Mouse (Mus musculus): ENCODE measurements around the gene Ltbp1. TPM values are rescaled to one million over a fixed set of nuclear protein-coding genes. Genes with fewer than 3 reads are reported as not detected.

Gene Ltbp1
- polyA plus RNA-seq, 1 experiment from 2014 or later, result 14.2 TPM

- no peaks in the 10 kb centered on the region for H3K27me3 ChIP-seq (replicated peaks; ENCODE audit: control insufficient read depth, insufficient read depth, low read length)
- DNase-seq (ENCODE audit: low spot score) (no peak), ATAC-seq (replicated peaks; ENCODE audit: low FRiP score) (no peak)
- H3K4me3 ChIP-seq (ENCODE audit: low read depth, low read length), result no peak overlapping the region
- no peak overlapping the region for H3K4me2 ChIP-seq
- no peak overlapping the region for H3K9ac ChIP-seq (ENCODE audit: low read depth, low read length)
- no peak overlapping the region for H3K27ac ChIP-seq (ENCODE audit: low read depth, low read length)
- H3K9me3 ChIP-seq (ENCODE audit: control insufficient read depth, low read length), result no peaks in the 10 kb centered on the region
- no peaks in the 10 kb centered on the region for H3K36me3 ChIP-seq (ENCODE audit: control insufficient read depth, insufficient read depth, low read length)
- whole genome bisulfite sequencing, result 82% methylated on average over 3 of the region's 3 CpGs
- H3K4me1 ChIP-seq (replicated peaks; ENCODE audit: control insufficient read depth, insufficient read depth, low read length), result no peaks in the 10 kb centered on the region
These were observed 169.1 kb downstream of the Ltbp1 start for GRCm38 (mm10) chr17:75174501-75174900.

GRCm38 (mm10) chr17:75177920-75178867 is 172.8 kb downstream of the Ltbp1 start:
- no peaks in the 10 kb centered on the region for H3K36me3 ChIP-seq (ENCODE audit: control insufficient read depth, insufficient read depth, low read length)
- H3K4me1 ChIP-seq (replicated peaks; ENCODE audit: control insufficient read depth, insufficient read depth, low read length), result no peaks in the 10 kb centered on the region
- H3K4me2 ChIP-seq, result no peak overlapping the region
- no peak overlapping the region for H3K9ac ChIP-seq (ENCODE audit: low read depth, low read length)
- no peak overlapping the region for H3K4me3 ChIP-seq (ENCODE audit: low read depth, low read length)
- DNase-seq (ENCODE audit: low spot score) (no peak), ATAC-seq (replicated peaks; ENCODE audit: low FRiP score) (no peak)
- no peak overlapping the region for H3K27ac ChIP-seq (ENCODE audit: low read depth, low read length)
- H3K27me3 ChIP-seq (replicated peaks; ENCODE audit: control insufficient read depth, insufficient read depth, low read length), result no peaks in the 10 kb centered on the region
- WGBS, result 64% methylated on average over 24 of the region's 24 CpGs
- H3K9me3 ChIP-seq (ENCODE audit: control insufficient read depth, low read length), result no peaks in the 10 kb centered on the region

GRCm38 (mm10) chr17:75179001-75179400 is 173.6 kb downstream of the Ltbp1 start:
- Histone ChIP-seq H3K4me3 (ENCODE audit: low read depth, low read length) (no peak overlapping the region), H3K4me1 (replicated peaks; ENCODE audit: control insufficient read depth, insufficient read depth, low read length) (no peaks in the 10 kb centered on the region), H3K27me3 (replicated peaks; ENCODE audit: control insufficient read depth, insufficient read depth, low read length) (no peaks in the 10 kb centered on the region), H3K4me2 (no peak overlapping the region), H3K9me3 (ENCODE audit: control insufficient read depth, low read length) (no peaks in the 10 kb centered on the region), H3K36me3 (ENCODE audit: control insufficient read depth, insufficient read depth, low read length) (no peaks in the 10 kb centered on the region), H3K27ac (ENCODE audit: low read depth, low read length) (no peak overlapping the region), H3K9ac (ENCODE audit: low read depth, low read length) (no peak overlapping the region)
- DNase-seq (ENCODE audit: low spot score), result no peak
- 58% methylated on average over 8 of the region's 8 CpGs for WGBS
- ATAC-seq (replicated peaks; ENCODE audit: low FRiP score), result no peak

DNA sequence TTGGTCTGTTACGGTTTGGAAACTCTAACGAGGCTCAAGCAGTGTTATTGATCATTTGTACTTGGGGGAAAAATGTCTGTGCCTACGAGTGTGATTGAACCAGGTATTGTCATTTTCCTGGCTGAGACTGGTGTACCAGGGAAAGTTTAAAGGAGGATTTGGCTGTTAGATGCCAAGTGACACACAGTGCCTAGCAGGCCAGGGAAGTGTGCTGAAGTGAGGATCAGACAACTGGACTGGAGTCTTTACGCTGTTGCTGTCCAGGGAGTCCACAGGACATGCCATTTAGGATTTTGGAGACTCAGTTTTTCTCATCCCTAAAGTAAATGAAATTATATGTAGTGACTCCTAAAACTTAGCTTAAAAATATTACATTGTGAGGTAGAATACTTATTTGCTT is 174.9 kb downstream of the Ltbp1 start:
- ATAC-seq (replicated peaks; ENCODE audit: low FRiP score) (no peak), DNase-seq (ENCODE audit: low spot score) (no peak)
- Histone ChIP-seq H3K4me2 (no peak overlapping the region), H3K36me3 (ENCODE audit: control insufficient read depth, insufficient read depth, low read length) (no peaks in the 10 kb centered on the region), H3K27me3 (replicated peaks; ENCODE audit: control insufficient read depth, insufficient read depth, low read length) (no peaks in the 10 kb centered on the region), H3K9ac (ENCODE audit: low read depth, low read length) (no peak overlapping the region), H3K27ac (ENCODE audit: low read depth, low read length) (no peak overlapping the region), H3K4me1 (replicated peaks; ENCODE audit: control insufficient read depth, insufficient read depth, low read length) (no peaks in the 10 kb centered on the region), H3K4me3 (ENCODE audit: low read depth, low read length) (no peak overlapping the region), H3K9me3 (ENCODE audit: control insufficient read depth, low read length) (no peaks in the 10 kb centered on the region)
- WGBS, result 82% methylated on average over 4 of the region's 4 CpGs

DNA sequence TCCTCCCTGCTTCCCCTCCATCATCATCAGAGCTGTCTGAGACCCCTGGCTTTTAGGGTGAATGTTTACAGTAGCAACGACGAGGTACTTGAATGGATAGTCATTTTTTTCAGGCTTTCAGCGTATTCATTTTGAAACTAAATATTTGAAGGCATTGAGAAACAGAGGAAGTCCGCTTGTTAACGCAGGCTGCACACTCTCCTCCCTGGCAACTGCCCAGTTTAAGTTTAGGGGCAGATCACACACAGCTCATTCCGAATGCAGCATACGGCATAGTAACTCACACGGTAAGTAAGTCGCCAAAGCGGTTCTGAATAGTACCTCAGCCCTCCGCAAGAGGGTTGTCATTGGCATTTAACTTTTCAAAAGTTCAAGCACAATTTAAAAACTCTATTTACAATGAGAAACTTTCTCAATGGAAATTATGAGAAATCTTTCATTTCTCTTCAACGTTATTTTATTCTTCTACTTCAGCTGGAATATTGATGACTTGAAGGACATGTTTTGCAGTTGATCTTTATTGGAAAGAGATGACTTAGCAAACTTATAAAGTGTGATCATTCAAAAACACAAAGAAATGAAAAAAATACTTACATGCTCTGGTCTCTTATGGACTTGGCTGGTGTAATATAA is 175.7 kb downstream of the Ltbp1 start:
- ATAC-seq (replicated peaks; ENCODE audit: low FRiP score), result no peak
- Histone ChIP-seq H3K9me3 (ENCODE audit: control insufficient read depth, low read length) (no peaks in the 10 kb centered on the region), H3K4me3 (ENCODE audit: low read depth, low read length) (no peak overlapping the region), H3K36me3 (ENCODE audit: control insufficient read depth, insufficient read depth, low read length) (no peaks in the 10 kb centered on the region), H3K27ac (ENCODE audit: low read depth, low read length) (no peak overlapping the region), H3K4me1 (replicated peaks; ENCODE audit: control insufficient read depth, insufficient read depth, low read length) (no peaks in the 10 kb centered on the region), H3K9ac (ENCODE audit: low read depth, low read length) (no peak overlapping the region), H3K4me2 (no peak overlapping the region), H3K27me3 (replicated peaks; ENCODE audit: control insufficient read depth, insufficient read depth, low read length) (no peaks in the 10 kb centered on the region)
- WGBS, result 71% methylated on average over 12 of the region's 12 CpGs
- DNase-seq (ENCODE audit: low spot score), result no peak

GRCm38 (mm10) chr17:75182319-75183001 is 177.1 kb downstream of the Ltbp1 start:
- Histone ChIP-seq H3K36me3 (ENCODE audit: control insufficient read depth, insufficient read depth, low read length) (no peaks in the 10 kb centered on the region), H3K4me1 (replicated peaks; ENCODE audit: control insufficient read depth, insufficient read depth, low read length) (no peaks in the 10 kb centered on the region), H3K27ac (ENCODE audit: low read depth, low read length) (no peak overlapping the region), H3K9ac (ENCODE audit: low read depth, low read length) (no peak overlapping the region), H3K4me3 (ENCODE audit: low read depth, low read length) (no peak overlapping the region), H3K4me2 (no peak overlapping the region), H3K9me3 (ENCODE audit: control insufficient read depth, low read length) (no peaks in the 10 kb centered on the region), H3K27me3 (replicated peaks; ENCODE audit: control insufficient read depth, insufficient read depth, low read length) (no peaks in the 10 kb centered on the region)
- ATAC-seq (replicated peaks; ENCODE audit: low FRiP score), result no peak
- DNase-seq (ENCODE audit: low spot score), result no peak
- 84% methylated on average over 14 of the region's 14 CpGs for WGBS

DNA sequence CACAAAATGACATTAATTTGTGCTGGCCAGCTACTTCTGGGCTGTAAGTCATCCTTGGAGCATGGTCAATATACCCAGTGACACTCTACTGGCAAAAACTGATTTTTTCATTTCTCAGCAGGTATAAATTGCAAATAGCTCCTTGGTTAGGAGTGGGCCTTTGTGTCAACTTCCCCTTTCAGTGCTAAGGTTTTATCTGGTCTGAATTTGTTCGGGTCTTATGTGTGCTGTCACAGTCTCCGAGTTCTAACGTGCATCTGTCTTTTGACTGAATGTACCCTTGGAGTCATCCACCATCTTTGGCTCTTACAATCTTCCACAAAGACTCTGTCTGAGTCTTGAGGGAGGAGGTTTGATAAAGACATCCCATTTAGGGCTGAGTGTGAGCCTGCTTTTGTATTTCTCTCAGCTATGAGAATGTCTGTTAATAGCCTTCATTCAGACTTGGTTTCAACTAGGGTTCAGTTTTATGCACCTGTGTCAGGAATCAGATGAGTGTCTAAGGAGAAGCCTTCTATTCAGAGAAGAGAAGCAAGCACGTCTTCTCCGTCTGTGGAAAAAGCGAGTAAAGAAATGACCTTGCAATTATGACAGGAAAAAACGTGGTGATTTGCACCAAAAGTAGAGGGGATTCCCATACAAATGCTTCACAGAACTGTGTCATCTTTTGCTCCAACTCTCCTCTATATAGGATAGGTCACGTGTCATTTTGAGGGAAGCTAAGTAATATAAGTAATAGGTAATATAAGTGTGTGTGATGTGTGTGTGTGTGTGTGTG is 181.6 kb downstream of the Ltbp1 start:
- Histone ChIP-seq H3K36me3 (ENCODE audit: control insufficient read depth, insufficient read depth, low read length) (no peaks in the 10 kb centered on the region), H3K27ac (ENCODE audit: low read depth, low read length) (no peak overlapping the region), H3K27me3 (replicated peaks; ENCODE audit: control insufficient read depth, insufficient read depth, low read length) (no peaks in the 10 kb centered on the region), H3K9ac (ENCODE audit: low read depth, low read length) (no peak overlapping the region), H3K9me3 (ENCODE audit: control insufficient read depth, low read length) (no peaks in the 10 kb centered on the region), H3K4me1 (replicated peaks; ENCODE audit: control insufficient read depth, insufficient read depth, low read length) (no peaks in the 10 kb centered on the region), H3K4me3 (ENCODE audit: low read depth, low read length) (no peak overlapping the region), H3K4me2 (no peak overlapping the region)
- no peak for DNase-seq (ENCODE audit: low spot score)
- 77% methylated on average over 8 of the region's 8 CpGs for WGBS
- no peak for ATAC-seq (replicated peaks; ENCODE audit: low FRiP score)

- H3K4me2 ChIP-seq, result no peak overlapping the region
- 76% methylated on average over 2 of the region's 2 CpGs for WGBS
- ATAC-seq (replicated peaks; ENCODE audit: low FRiP score) (no peak), DNase-seq (ENCODE audit: low spot score) (no peak)
- H3K4me3 ChIP-seq (ENCODE audit: low read depth, low read length), result no peak overlapping the region
- no peaks in the 10 kb centered on the region for H3K4me1 ChIP-seq (replicated peaks; ENCODE audit: control insufficient read depth, insufficient read depth, low read length)
- no peaks in the 10 kb centered on the region for H3K27me3 ChIP-seq (replicated peaks; ENCODE audit: control insufficient read depth, insufficient read depth, low read length)
- no peak overlapping the region for H3K27ac ChIP-seq (ENCODE audit: low read depth, low read length)
- H3K9ac ChIP-seq (ENCODE audit: low read depth, low read length), result no peak overlapping the region
- H3K9me3 ChIP-seq (ENCODE audit: control insufficient read depth, low read length), result no peaks in the 10 kb centered on the region
- H3K36me3 ChIP-seq (ENCODE audit: control insufficient read depth, insufficient read depth, low read length), result no peaks in the 10 kb centered on the region
These were observed 191.6 kb downstream of the Ltbp1 start for GRCm38 (mm10) chr17:75196952-75197351.
